Mouse (Mus musculus) MEL (cell line): ENCODE results near the gene Pfkm. TPM values are rescaled to one million over a fixed set of nuclear protein-coding genes. Genes with fewer than 3 reads are reported as not detected.
A peak's percentile ranks its signal among the peaks of the same experiment; 100 is the strongest.

ENCODE experiments used
- DNase-seq: peaks from one replicate; pipeline ENCODE4 v3.0.0; 2011; ENCODE audit warnings: low read depth, low spot score
- H3K27ac ChIP-seq: 2 replicates; pipeline ENCODE4 v1.5.1; 2012; ENCODE audit warnings: low read depth, mild to moderate bottlenecking, control low read depth, low read length, moderate library complexity; ENCODE audit not compliant: control insufficient read depth
- H3K27me3 ChIP-seq, 2 experiments: fragments of 150-350 bp in 1 of 2; sonication (generic) in 1 of 2; 2 replicates each; pipeline ENCODE4 v1.6.1; 2012; ENCODE audit warnings: low read length in 2 of 2, mild to moderate bottlenecking in 2 of 2, improper control_type of control experiment in 1 of 2, moderate library complexity in 1 of 2; ENCODE audit not compliant: insufficient read depth in 2 of 2, control insufficient read depth in 1 of 2
- H3K36me3 ChIP-seq, 2 experiments: 2 replicates each; pipeline ENCODE4 v1.6.1; 2012 to 2014; ENCODE audit warnings: low read length in 2 of 2, improper control_type of control experiment in 1 of 2, inconsistent platforms in 1 of 2, mild to moderate bottlenecking in 1 of 2; ENCODE audit not compliant: insufficient read depth in 2 of 2, control insufficient read depth in 1 of 2
- H3K4me1 ChIP-seq, 2 experiments: fragments of 150-350 bp in 1 of 2; sonication (generic) in 1 of 2; 2 replicates each; pipeline ENCODE4 v1.6.1; 2012; ENCODE audit warnings: low read length in 2 of 2, improper control_type of control experiment in 1 of 2, mild to moderate bottlenecking in 1 of 2; ENCODE audit not compliant: insufficient read depth in 2 of 2, control insufficient read depth in 1 of 2
- H3K4me3 ChIP-seq, 2 experiments: fragments of 150-350 bp in 1 of 2; sonication (generic) in 1 of 2; 2 replicates each; pipeline ENCODE4 v1.5.1; 2012; ENCODE audit warnings: low read depth in 2 of 2, low read length in 2 of 2, mild to moderate bottlenecking in 2 of 2, moderate library complexity in 2 of 2, control low read depth in 1 of 2, improper control_type of control experiment in 1 of 2; ENCODE audit not compliant: control insufficient read depth in 1 of 2, insufficient read depth in 1 of 2
- H3K79me2 ChIP-seq: 2 replicates; pipeline ENCODE4 v1.6.1; 2012; ENCODE audit warnings: mild to moderate bottlenecking, low read length, moderate library complexity; ENCODE audit not compliant: control insufficient read depth, poor library complexity, insufficient read depth
- H3K9ac ChIP-seq: 2 replicates; pipeline ENCODE4 v1.6.1; 2012; ENCODE audit warnings: low read depth, mild to moderate bottlenecking, control low read depth, low read length, moderate library complexity; ENCODE audit not compliant: control insufficient read depth, poor library complexity, severe bottlenecking
- H3K9me3 ChIP-seq: fragments of 150-350 bp; sonication (generic); replicated peaks from 2 replicates; pipeline ENCODE4 v1.6.1; 2012; ENCODE audit warnings: mild to moderate bottlenecking, low read length, improper control_type of control experiment, moderate library complexity; ENCODE audit not compliant: insufficient read depth
- BHLHE40 ChIP-seq: IDR thresholded peaks from 2 replicates; pipeline ENCODE4 v1.6.1; 2012; ENCODE audit warnings: low read depth, mild to moderate bottlenecking, inconsistent platforms, low read length, improper control_type of control experiment, borderline replicate concordance
- CHD2 ChIP-seq: IDR thresholded peaks from 2 replicates; pipeline ENCODE4 v1.6.1; 2011; ENCODE audit warnings: low read length, improper control_type of control experiment
- EP300 ChIP-seq, 2 experiments: IDR thresholded peaks; 2 replicates each; pipeline ENCODE4 v1.6.1; 2011; ENCODE audit warnings: improper control_type of control experiment in 2 of 2, low read length in 2 of 2, low read depth in 1 of 2, mild to moderate bottlenecking in 1 of 2
- GABPA ChIP-seq: IDR thresholded peaks from 2 replicates; pipeline ENCODE4 v1.6.1; 2012; ENCODE audit warnings: low read depth, mild to moderate bottlenecking, inconsistent platforms, low read length, improper control_type of control experiment, moderate library complexity
- KAT2A ChIP-seq: conservative IDR thresholded peaks from 2 replicates; pipeline ENCODE4 v1.6.1; 2012; ENCODE audit warnings: low read depth, low read length, improper control_type of control experiment, inconsistent platforms
- MAX ChIP-seq: IDR thresholded peaks from 2 replicates; pipeline ENCODE4 v1.6.1; 2011; ENCODE audit warnings: low read length, improper control_type of control experiment
- MEF2A ChIP-seq: IDR thresholded peaks from 2 replicates; pipeline ENCODE4 v1.6.1; 2014; ENCODE audit warnings: low read depth, mild to moderate bottlenecking, inconsistent platforms, low read length, improper control_type of control experiment; ENCODE audit not compliant: poor library complexity, insufficient replicate concordance, severe bottlenecking; ENCODE audit errors: extremely low read depth
- MXI1 ChIP-seq: IDR thresholded peaks from 2 replicates; pipeline ENCODE4 v1.6.1; 2011; ENCODE audit warnings: mild to moderate bottlenecking, low read depth, low read length, improper control_type of control experiment
- MYB ChIP-seq: IDR thresholded peaks from 2 replicates; pipeline ENCODE4 v1.6.1; 2011; ENCODE audit warnings: mild to moderate bottlenecking, low read depth, low read length, improper control_type of control experiment
- MYC ChIP-seq: IDR thresholded peaks from 2 replicates; pipeline ENCODE4 v1.6.1; 2011; ENCODE audit warnings: low read depth, mild to moderate bottlenecking, low read length, improper control_type of control experiment, moderate library complexity
- NRF1 ChIP-seq: IDR thresholded peaks from 2 replicates; pipeline ENCODE4 v1.6.1; 2014; ENCODE audit warnings: low read depth, mild to moderate bottlenecking, inconsistent platforms, low read length, improper control_type of control experiment, moderate library complexity; ENCODE audit not compliant: poor library complexity, insufficient read depth, severe bottlenecking
- POLR2AphosphoS2 ChIP-seq: IDR thresholded peaks from 2 replicates; pipeline ENCODE4 v1.6.1; 2011; ENCODE audit warnings: low read length, improper control_type of control experiment
- POLR2AphosphoS5 ChIP-seq: IDR thresholded peaks from 2 replicates; pipeline ENCODE4 v1.6.1; 2012; ENCODE audit warnings: low read depth, borderline replicate concordance, mild to moderate bottlenecking, inconsistent platforms, low read length, moderate library complexity, mixed read lengths
- RCOR1 ChIP-seq: IDR thresholded peaks from 2 replicates; pipeline ENCODE4 v1.6.1; 2012; ENCODE audit warnings: low read depth, mild to moderate bottlenecking, inconsistent platforms, low read length, improper control_type of control experiment
- SIN3A ChIP-seq: IDR thresholded peaks from 2 replicates; pipeline ENCODE4 v1.6.1; 2012; ENCODE audit warnings: low read length, improper control_type of control experiment, inconsistent platforms
- SMC3 ChIP-seq: IDR thresholded peaks from 2 replicates; pipeline ENCODE4 v1.6.1; 2011; ENCODE audit warnings: low read depth, low read length, improper control_type of control experiment
- TAL1 ChIP-seq: IDR thresholded peaks from 2 replicates; pipeline ENCODE4 v1.6.1; 2012; ENCODE audit warnings: mild to moderate bottlenecking, inconsistent platforms, low read length, moderate library complexity, mixed read lengths
- UBTF ChIP-seq: IDR thresholded peaks from 2 replicates; pipeline ENCODE4 v1.6.1; 2012; ENCODE audit warnings: low read depth, mild to moderate bottlenecking, inconsistent platforms, low read length, improper control_type of control experiment, moderate library complexity, borderline replicate concordance; ENCODE audit not compliant: insufficient read depth
- USF1 ChIP-seq: IDR thresholded peaks from 2 replicates; pipeline ENCODE4 v1.6.1; 2014; ENCODE audit warnings: low read depth, mild to moderate bottlenecking, inconsistent platforms, low read length, improper control_type of control experiment, moderate library complexity
- USF2 ChIP-seq, 2 experiments: IDR thresholded peaks; 2 replicates each; pipeline ENCODE4 v1.6.1; 2011 to 2012; ENCODE audit warnings: improper control_type of control experiment in 2 of 2, low read length in 2 of 2, borderline replicate concordance in 1 of 2, inconsistent platforms in 1 of 2, low read depth in 1 of 2, mild to moderate bottlenecking in 1 of 2; ENCODE audit not compliant: insufficient read depth in 1 of 2
- ZMIZ1 ChIP-seq: IDR thresholded peaks from 2 replicates; pipeline ENCODE4 v1.6.1; 2012; ENCODE audit warnings: low read depth, mild to moderate bottlenecking, inconsistent platforms, low read length, improper control_type of control experiment, moderate library complexity
- polyA plus RNA-seq, 2 experiments: library from polyadenylated mRNA; stranded (reverse) in 1 of 2; unstranded in 1 of 2; fragments of >175 nt in 1 of 2; fragments of >200 nt in 1 of 2; gene quantifications; 2 replicates each; pipeline versions ENCODE4 v1.2.1 to v1.2.4; 2012; ENCODE audit warnings: low replicate concordance in 2 of 2, low read depth in 1 of 2; ENCODE audit not compliant: insufficient read length in 2 of 2, insufficient read depth in 1 of 2, missing spikeins in 1 of 2
- total RNA-seq: library from RNA; depleted of rRNA; stranded (reverse); fragments of 300-350 nt; gene quantifications from 2 replicates; pipeline ENCODE4 v1.2.3, GENCODE M21; 2012

Pfkm gene
- total and polyA plus RNA-seq, 3 experiments, result 125 to 150 TPM; not detected in 1

- H3K27ac ChIP-seq, result no peak overlapping the region
- DNase-seq, result no peak
- no peaks in the 10 kb centered on the region for H3K9me3 ChIP-seq
- peaks cover 0 to 27% of the 10 kb centered on the region in 2 experiments; a peak in 2 of 4 replicates for H3K36me3 ChIP-seq
- no peaks in the 10 kb centered on the region for H3K4me1 ChIP-seq
- H3K4me3 ChIP-seq, result no peak overlapping the region
- no peaks in the 10 kb centered on the region for H3K79me2 ChIP-seq
- no peak overlapping the region for H3K9ac ChIP-seq
- H3K27me3 ChIP-seq, result no peaks in the 10 kb centered on the region
- TF ChIP-seq MYC, result no peak
- TF ChIP-seq CHD2, result no peak
- no peak for TF ChIP-seq EP300 (IDR thresholded peaks at IDR 0.05; ENCODE audit: low read depth in 1 of 2, low read length in 2 of 2)
- TF ChIP-seq NRF1, result no peak
- no peak for TF ChIP-seq USF1
- no peak for TF ChIP-seq MEF2A
- no peak for TF ChIP-seq GABPA
- TF ChIP-seq MXI1, result no peak
- TF ChIP-seq RCOR1, result no peak
- no peak for TF ChIP-seq SIN3A
- TF ChIP-seq BHLHE40, result no peak
- no peak for TF ChIP-seq KAT2A
- no peak for TF ChIP-seq UBTF
- TF ChIP-seq ZMIZ1, result no peak
- TF ChIP-seq SMC3, result no peak
- no peak for TF ChIP-seq USF2 (IDR thresholded peaks at IDR 0.05; ENCODE audit: borderline replicate concordance in 1 of 2, insufficient read depth in 1 of 2, low read depth in 1 of 2, low read length in 2 of 2)
- no peak for TF ChIP-seq POLR2AphosphoS5
- TF ChIP-seq MYB, result no peak
- no peak for TF ChIP-seq TAL1
- TF ChIP-seq MAX, result no peak
These were observed 38.6 kb downstream of the Pfkm start for GRCm38 (mm10) chr15:98131001-98131400.

GRCm38 (mm10) chr15:98131451-98131850 is 39.1 kb downstream of the Pfkm start:
- H3K79me2 ChIP-seq, result no peaks in the 10 kb centered on the region
- no peaks in the 10 kb centered on the region for H3K9me3 ChIP-seq
- TF ChIP-seq POLR2AphosphoS2, result peak; percentile 55; the same call in 1 of the 2 replicates
- TF ChIP-seq NRF1, result no peak
- TF ChIP-seq, all 39 proteins: peak for 1
- no peaks in the 10 kb centered on the region for H3K27me3 ChIP-seq
- no peaks in the 10 kb centered on the region for H3K4me1 ChIP-seq
- no peak for DNase-seq
- peaks cover 0 to 27% of the 10 kb centered on the region in 2 experiments; a peak in 2 of 4 replicates for H3K36me3 ChIP-seq
- H3K27ac ChIP-seq, result no peak overlapping the region
- H3K9ac ChIP-seq, result no peak overlapping the region
- no peak overlapping the region for H3K4me3 ChIP-seq
